Mouse (Mus musculus) left cerebral cortex, adult 2 months (tissue): ENCODE measurements around the gene Ap3d1. TPM values are rescaled to one million over a fixed set of nuclear protein-coding genes. Genes with fewer than 3 reads are reported as not detected.

Experiments
- DNase-seq, 2 experiments: peaks; one replicate each; pipeline ENCODE4 v3.0.0; 2021 to 2022; ENCODE audit warnings: low spot score in 2 of 2, mixed read lengths in 1 of 2; ENCODE audit errors: extremely low spot score in 1 of 2
- H3K27ac ChIP-seq: fragments of 200-600 bp; 2 replicates; pipeline ENCODE4 v1.8.1; 2022
- H3K4me3 ChIP-seq: fragments of 200-600 bp; 2 replicates; pipeline ENCODE4 v1.8.1; 2022
- CTCF ChIP-seq: fragments of 200-600 bp; IDR thresholded peaks from 2 replicates; pipeline ENCODE4 v1.8.1; 2022; ENCODE audit warnings: antibody characterized with exemption, mild to moderate bottlenecking, moderate library complexity
- intact Hi-C: fragments of 180-260 bp; cut with DNase I; formaldehyde crosslinking; loops from one replicate; pipeline ENCODE4 v1.15.1; 2025
- long read RNA-seq, 2 experiments: library from polyadenylated mRNA; stranded (forward); transcript quantifications; one replicate each; pipeline ENCODE4 v2.0.0; 2021; ENCODE audit warnings: borderline mapping rate in 2 of 2
- total RNA-seq, 2 experiments: library from RNA; stranded (reverse); gene quantifications; 2 replicates each; pipeline ENCODE4 v1.2.3; 2021

Gene Ap3d1
- 100 to 1,000 TPM; 150 to 151 TPM for total RNA-seq
- long read RNA-seq, experiment 1, full-length matches to known transcripts: 89 of 155 reads
- long read RNA-seq, experiment 1, partial matches to known transcripts: 35 of 155 reads
- long read RNA-seq, experiment 1, other reads (novel, unspliced or antisense): 31 of 155 reads
- long read RNA-seq, experiment 2, full-length matches to known transcripts: 82 of 145 reads
- long read RNA-seq, experiment 2, partial matches to known transcripts: 30 of 145 reads
- long read RNA-seq, experiment 2, other reads (novel, unspliced or antisense): 33 of 145 reads

GRCm38 (mm10) chr10:80742180-80742978 is at the start of gene Ap3d1:
Gene Ap3d1, minus strand, starts transcription at chr10:80742264.
- intact Hi-C loops: no loop called here
- DNase-seq: peak; percentile 94 to 95
- H3K4me3 ChIP-seq: peak within 1 kb of the TSS; percentile 79
- TF ChIP-seq CTCF: no peak
- peak within 1 kb of the TSS; percentile 86 for H3K27ac ChIP-seq

- H3K27ac ChIP-seq: peak overlapping the region; percentile 74
- intact Hi-C loops: no loop called here
- no peak overlapping the region for H3K4me3 ChIP-seq
- TF ChIP-seq CTCF: no peak; the same call in 1 of the 2 replicates
- peak in 1 of 2 experiments; percentile 57 for DNase-seq
Observed at GRCm38 (mm10) chr10:80791476-80792174, 49.6 kb upstream of the Ap3d1 start.

GRCm38 (mm10) chr10:80790761-80791404 is 48.8 kb upstream of the Ap3d1 start:
- DNase-seq: no peak
- H3K4me3 ChIP-seq: no peak overlapping the region
- intact Hi-C loops: no loop called here
- no peak for TF ChIP-seq CTCF
- H3K27ac ChIP-seq: peak overlapping the region; percentile 74

- intact Hi-C loops: no loop called here
- Histone ChIP-seq H3K27ac (no peak overlapping the region), H3K4me3 (no peak overlapping the region)
- no peak for TF ChIP-seq CTCF
- DNase-seq: no peak
Observed at GRCm38 (mm10) chr10:80787517-80787916, 45.5 kb upstream of the Ap3d1 start.

- intact Hi-C loops: no loop called here
- no peak overlapping the region for H3K4me3 ChIP-seq
- DNase-seq: no peak
- H3K27ac ChIP-seq: no peak overlapping the region
- no peak for TF ChIP-seq CTCF
Observed at GRCm38 (mm10) chr10:80785963-80786362, 43.9 kb upstream of the Ap3d1 start.

- intact Hi-C loops: no loop called here
- Histone ChIP-seq H3K4me3 (no peak overlapping the region), H3K27ac (peak overlapping the region; percentile 78)
- DNase-seq: no peak
- TF ChIP-seq CTCF: no peak
Observed at GRCm38 (mm10) chr10:80784871-80785270, 42.8 kb upstream of the Ap3d1 start.

GRCm38 (mm10) chr10:80784302-80784701 is 42.2 kb upstream of the Ap3d1 start:
- H3K27ac ChIP-seq: peak overlapping the region; percentile 78
- no peak for TF ChIP-seq CTCF
- DNase-seq: no peak
- intact Hi-C loops: no loop called here
- no peak overlapping the region for H3K4me3 ChIP-seq

- intact Hi-C loops: no loop called here
- no peak for TF ChIP-seq CTCF
- no peak for DNase-seq
- Histone ChIP-seq H3K4me3 (no peak overlapping the region), H3K27ac (no peak overlapping the region)
Observed at GRCm38 (mm10) chr10:80779565-80779964, 37.5 kb upstream of the Ap3d1 start.

GRCm38 (mm10) chr10:80777123-80777522 is 35.1 kb upstream of the Ap3d1 start:
- H3K4me3 ChIP-seq: no peak overlapping the region
- peak in 1 of 2 experiments; percentile 10 for DNase-seq
- TF ChIP-seq CTCF: no peak
- intact Hi-C loops: no loop called here
- H3K27ac ChIP-seq: no peak overlapping the region

- no peak for TF ChIP-seq CTCF
- Histone ChIP-seq H3K27ac (no peak overlapping the region), H3K4me3 (no peak overlapping the region)
- intact Hi-C loops: no loop called here
- DNase-seq: no peak
Observed at GRCm38 (mm10) chr10:80776358-80776869, 34.4 kb upstream of the Ap3d1 start.

- TF ChIP-seq CTCF: no peak
- Histone ChIP-seq H3K27ac (no peak overlapping the region; the same call in 1 of the 2 replicates), H3K4me3 (no peak overlapping the region)
- intact Hi-C loops: no loop called here
- no peak for DNase-seq
Observed at GRCm38 (mm10) chr10:80775731-80776130, 33.7 kb upstream of the Ap3d1 start.
